Mouse (Mus musculus) CH12.LX (cell line): ENCODE data around the gene 4933424G06Rik. TPM values are rescaled to one million over a fixed set of nuclear protein-coding genes. Genes with fewer than 3 reads are reported as not detected.

Source experiments
- DNase-seq: peaks from one replicate; pipeline ENCODE4 v3.0.0-alpha.2; 2013; ENCODE audit errors: extremely low read depth
- H3K27ac ChIP-seq: 2 replicates; pipeline ENCODE4 v1.5.1; 2012; ENCODE audit warnings: low read depth, mild to moderate bottlenecking, control low read depth, moderate library complexity; ENCODE audit not compliant: insufficient read depth
- H3K27me3 ChIP-seq: replicated peaks from 2 replicates; pipeline ENCODE3; 2012; ENCODE audit warnings: inconsistent platforms
- H3K36me3 ChIP-seq, 2 experiments: replicated peaks in 1 of 2; 2 replicates each; pipeline versions ENCODE3 to v1.6.1; 2012; ENCODE audit warnings: inconsistent platforms in 1 of 2, low read length in 1 of 2, mild to moderate bottlenecking in 1 of 2, mixed read lengths in 1 of 2, moderate library complexity in 1 of 2; ENCODE audit not compliant: control insufficient read depth in 1 of 2, insufficient read depth in 1 of 2
- H3K4me1 ChIP-seq, 2 experiments: 2 replicates each; pipeline ENCODE4 v1.6.1; 2012; ENCODE audit warnings: inconsistent platforms in 1 of 2, moderate library complexity in 1 of 2; ENCODE audit not compliant: insufficient read depth in 2 of 2, control insufficient read depth in 1 of 2
- H3K4me2 ChIP-seq: 2 replicates; pipeline ENCODE4 v1.6.1; 2012; ENCODE audit warnings: low read depth, mild to moderate bottlenecking, control low read depth; ENCODE audit not compliant: poor library complexity, insufficient read depth, severe bottlenecking
- H3K4me3 ChIP-seq, 3 experiments: fragments of 150-350 bp in 1 of 3; sonication (generic) in 1 of 3; replicated peaks in 1 of 3; 2 replicates each; pipeline versions ENCODE3 to v1.5.1; 2011 to 2012; ENCODE audit warnings: low read depth in 2 of 3, low read length in 2 of 3, mild to moderate bottlenecking in 2 of 3, moderate library complexity in 2 of 3, control low read depth in 1 of 3, improper control_type of control experiment in 1 of 3, inconsistent platforms in 1 of 3, mixed read lengths in 1 of 3; ENCODE audit not compliant: poor library complexity in 1 of 3
- H3K79me2 ChIP-seq: replicated peaks from 2 replicates; pipeline ENCODE4 v1.6.1; 2012; ENCODE audit warnings: mild to moderate bottlenecking, moderate library complexity; ENCODE audit not compliant: control insufficient read depth, poor library complexity, insufficient read depth, severe bottlenecking; ENCODE audit errors: extremely low read depth
- H3K9ac ChIP-seq: 2 replicates; pipeline ENCODE4 v1.6.1; 2012; ENCODE audit warnings: low read depth, mild to moderate bottlenecking, control low read depth, moderate library complexity; ENCODE audit not compliant: insufficient read depth
- H3K9me3 ChIP-seq: replicated peaks from 2 replicates; pipeline ENCODE3; 2012; ENCODE audit warnings: low read length, inconsistent platforms, mixed read lengths
- BHLHE40 ChIP-seq: IDR thresholded peaks from 2 replicates; pipeline ENCODE4 v1.6.1; 2011; ENCODE audit warnings: mild to moderate bottlenecking, low read depth, low read length, improper control_type of control experiment
- CHD1 ChIP-seq: IDR thresholded peaks from 2 replicates; pipeline ENCODE4 v1.6.1; 2012; ENCODE audit warnings: low read depth, low read length, improper control_type of control experiment, inconsistent platforms
- CHD2 ChIP-seq: IDR thresholded peaks from 2 replicates; pipeline ENCODE4 v1.6.1; 2011; ENCODE audit warnings: low read length, improper control_type of control experiment
- CTCF ChIP-seq, 2 experiments: IDR thresholded peaks in 1 of 2; conservative IDR thresholded peaks in 1 of 2; 2 replicates each; pipeline ENCODE4 v1.5.1; 2011 to 2012; ENCODE audit warnings: low read depth in 2 of 2, low read length in 2 of 2, improper control_type of control experiment in 1 of 2, inconsistent platforms in 1 of 2, mild to moderate bottlenecking in 1 of 2, moderate library complexity in 1 of 2
- GABPA ChIP-seq: IDR thresholded peaks from 2 replicates; pipeline ENCODE4 v1.6.1; 2012; ENCODE audit warnings: low read depth, low read length, improper control_type of control experiment, inconsistent platforms; ENCODE audit not compliant: insufficient replicate concordance
- HCFC1 ChIP-seq: IDR thresholded peaks from 2 replicates; pipeline ENCODE4 v1.6.1; 2012; ENCODE audit warnings: low read depth, mild to moderate bottlenecking, inconsistent platforms, low read length, improper control_type of control experiment
- IRF4 ChIP-seq: IDR thresholded peaks from 2 replicates; pipeline ENCODE4 v1.6.1; 2014; ENCODE audit warnings: low read depth, mild to moderate bottlenecking, inconsistent platforms, low read length, improper control_type of control experiment
- JUN ChIP-seq: IDR thresholded peaks from 2 replicates; pipeline ENCODE4 v1.6.1; 2011; ENCODE audit warnings: low read depth, mild to moderate bottlenecking, low read length, improper control_type of control experiment, moderate library complexity; ENCODE audit not compliant: insufficient read depth
- KAT2A ChIP-seq: IDR thresholded peaks from 2 replicates; pipeline ENCODE4 v1.6.1; 2012; ENCODE audit warnings: low read length, improper control_type of control experiment, inconsistent platforms; ENCODE audit not compliant: insufficient replicate concordance
- MAX ChIP-seq: IDR thresholded peaks from 2 replicates; pipeline ENCODE4 v1.6.1; 2011; ENCODE audit warnings: low read length, improper control_type of control experiment
- MAZ ChIP-seq: IDR thresholded peaks from 2 replicates; pipeline ENCODE4 v1.6.1; 2012; ENCODE audit warnings: low read depth, mild to moderate bottlenecking, inconsistent platforms, low read length, improper control_type of control experiment, moderate library complexity
- NELFE ChIP-seq: IDR thresholded peaks from 2 replicates; pipeline ENCODE4 v1.6.1; 2011; ENCODE audit warnings: low read depth, low read length, improper control_type of control experiment
- NRF1 ChIP-seq: IDR thresholded peaks from 2 replicates; pipeline ENCODE4 v1.6.1; 2014; ENCODE audit warnings: low read depth, mild to moderate bottlenecking, inconsistent platforms, low read length, improper control_type of control experiment, moderate library complexity
- PAX5 ChIP-seq: IDR thresholded peaks from 2 replicates; pipeline ENCODE4 v1.6.1; 2012; ENCODE audit warnings: low read length, inconsistent platforms, mixed read lengths
- POLR2A ChIP-seq: IDR thresholded peaks from 2 replicates; pipeline ENCODE4 v1.6.1; 2011; ENCODE audit warnings: low read depth, mild to moderate bottlenecking, improper control_type of control experiment, low read length
- POLR2AphosphoS2 ChIP-seq: IDR thresholded peaks from 2 replicates; pipeline ENCODE4 v1.6.1; 2011; ENCODE audit warnings: low read depth, low read length, improper control_type of control experiment
- SMC3 ChIP-seq: IDR thresholded peaks from 2 replicates; pipeline ENCODE4 v1.6.1; 2011; ENCODE audit warnings: low read depth, low read length, improper control_type of control experiment
- TBP ChIP-seq: conservative IDR thresholded peaks from 2 replicates; pipeline ENCODE4 v1.6.1; 2011; ENCODE audit warnings: low read depth, low read length, improper control_type of control experiment
- TCF12 ChIP-seq: IDR thresholded peaks from 2 replicates; pipeline ENCODE4 v1.6.1; 2014; ENCODE audit warnings: low read depth, mild to moderate bottlenecking, inconsistent platforms, low read length, improper control_type of control experiment
- USF2 ChIP-seq: conservative IDR thresholded peaks from 2 replicates; pipeline ENCODE4 v1.6.1; 2011; ENCODE audit warnings: low read depth, low read length, improper control_type of control experiment
- ZKSCAN1 ChIP-seq: IDR thresholded peaks from 2 replicates; pipeline ENCODE4 v1.6.1; 2012; ENCODE audit warnings: low read depth, inconsistent platforms, low read length, improper control_type of control experiment, borderline replicate concordance
- dilution Hi-C: fragments of 300-500 bp; cut with MboI; formaldehyde crosslinking; loops from 2 replicates; pipeline ENCODE4 v1.14.3; 2020; ENCODE audit warnings: low sequenced_read_pairs; ENCODE audit not compliant: extremely low pct_unique_long_range_greater_than_20kb, extremely low pct_ligation_motif_present
- in situ Hi-C: fragments of 300-500 bp; cut with MboI; formaldehyde crosslinking; loops from 3 replicates; pipeline ENCODE4 v1.14.3; 2019; ENCODE audit warnings: low sequenced_read_pairs, low pct_ligation_motif_present, low pct_unique_long_range_greater_than_20kb, mixed read lengths
- polyA plus RNA-seq: library from polyadenylated mRNA; unstranded; fragments of >175 nt; gene quantifications from 2 replicates; pipeline ENCODE4 v1.2.1, GENCODE M21; 2012; ENCODE audit warnings: low read depth; ENCODE audit not compliant: insufficient read length
- total RNA-seq, 2 experiments: library from RNA; depleted of rRNA; stranded (reverse); fragments of 300-350 nt in 1 of 2; fragments of >200 nt in 1 of 2; gene quantifications; 2 replicates each; pipeline ENCODE4 v1.2.3; 2012 to 2014

4933424G06Rik gene
- total and polyA plus RNA-seq, 3 experiments = not detected

- H3K9me3 ChIP-seq = peaks cover 2% of the 10 kb centered on the region
- H3K9ac ChIP-seq = no peak overlapping the region
- in situ Hi-C loops = no loop called here
- peak; percentile 24 for DNase-seq
- H3K4me3 ChIP-seq = no peak overlapping the region
- dilution Hi-C loops = no loop called here
- no peaks in the 10 kb centered on the region for H3K36me3 ChIP-seq
- H3K4me1 ChIP-seq = peaks cover 9 to 32% of the 10 kb centered on the region in 2 experiments; a peak in 2 of 4 replicates
- TF ChIP-seq MAX = no peak
- TF ChIP-seq IRF4 = no peak
- no peak for TF ChIP-seq JUN
- TF ChIP-seq POLR2A = no peak
- TF ChIP-seq TBP = no peak
- TF ChIP-seq SMC3 = no peak
- TF ChIP-seq MAZ = no peak
- no peak for TF ChIP-seq KAT2A
- TF ChIP-seq CTCF (conservative IDR thresholded peaks at IDR 0.05 in 1 of 2, IDR thresholded peaks at IDR 0.05 in 1 of 2; ENCODE audit: low read depth in 2 of 2, low read length in 2 of 2) = no peak
- TF ChIP-seq GABPA = no peak
- no peak for TF ChIP-seq NELFE
- TF ChIP-seq USF2 = no peak
- no peak for TF ChIP-seq CHD2
- TF ChIP-seq CHD1 = no peak
- H3K4me2 ChIP-seq = no peak overlapping the region
- H3K79me2 ChIP-seq = no peaks in the 10 kb centered on the region
- H3K27ac ChIP-seq = no peak overlapping the region
- no peaks in the 10 kb centered on the region for H3K27me3 ChIP-seq
Measured at GRCm38 (mm10) chr1:36767321-36767720, 57.4 kb downstream of the 4933424G06Rik start.

GRCm38 (mm10) chr1:36768786-36769185, 58.8 kb downstream of the 4933424G06Rik start:
- DNase-seq = no peak
- no peaks in the 10 kb centered on the region for H3K79me2 ChIP-seq
- H3K4me2 ChIP-seq = no peak overlapping the region
- no peak overlapping the region for H3K4me3 ChIP-seq
- in situ Hi-C loops (no loop called here), dilution Hi-C loops (no loop called here)
- H3K4me1 ChIP-seq = peaks cover 9 to 36% of the 10 kb centered on the region in 2 experiments; a peak in 2 of 4 replicates
- TF ChIP-seq IRF4 (no peak), TBP (no peak), CTCF (conservative IDR thresholded peaks at IDR 0.05 in 1 of 2, IDR thresholded peaks at IDR 0.05 in 1 of 2; ENCODE audit: low read depth in 2 of 2, low read length in 2 of 2) (no peak), NRF1 (no peak), ZKSCAN1 (no peak), HCFC1 (no peak), POLR2AphosphoS2 (no peak), TCF12 (no peak), BHLHE40 (no peak), PAX5 (no peak)
- no peak overlapping the region for H3K9ac ChIP-seq
- H3K36me3 ChIP-seq = no peaks in the 10 kb centered on the region
- no peak overlapping the region for H3K27ac ChIP-seq
- H3K9me3 ChIP-seq = peaks cover 2% of the 10 kb centered on the region
- no peaks in the 10 kb centered on the region for H3K27me3 ChIP-seq
